Mouse (Mus musculus) cerebellum, adult 11 months (tissue): ENCODE results near the gene Atp8b2.

Experiments used
- DNase-seq: peaks from one replicate; pipeline ENCODE4 v3.0.0; 2022

Atp8b2 gene

DNA sequence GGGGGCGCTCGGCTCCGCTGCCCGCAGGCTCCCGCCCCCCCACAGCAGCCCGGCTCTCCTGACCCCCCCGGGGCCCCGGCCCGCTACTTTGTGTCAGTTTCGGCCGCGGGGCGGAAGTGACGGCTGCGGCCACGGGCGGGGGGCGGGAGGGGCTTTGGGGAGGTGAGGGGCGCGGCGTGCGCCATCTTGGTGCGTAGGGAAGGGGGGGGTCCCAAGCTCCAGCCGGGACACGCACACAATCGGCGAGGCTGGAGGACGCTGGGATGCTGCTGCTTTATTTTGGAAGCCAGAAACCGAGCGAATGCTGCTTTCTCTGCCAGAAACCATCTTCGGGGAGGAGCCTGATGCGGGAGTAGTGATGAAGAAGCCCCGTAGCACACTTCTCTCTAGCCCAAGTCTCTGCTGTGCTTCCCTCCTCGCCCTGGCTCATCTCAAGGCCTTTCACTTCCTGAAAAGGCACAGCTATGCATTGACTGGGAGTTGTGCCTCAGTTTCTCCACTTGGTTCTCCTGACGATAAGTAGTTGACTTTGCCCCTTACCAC lies at the start of gene Atp8b2:
TSS of gene Atp8b2 (minus strand) at position 288 of the 543 bp plus-strand sequence.
- DNase-seq, result peak; percentile 39

DNA sequence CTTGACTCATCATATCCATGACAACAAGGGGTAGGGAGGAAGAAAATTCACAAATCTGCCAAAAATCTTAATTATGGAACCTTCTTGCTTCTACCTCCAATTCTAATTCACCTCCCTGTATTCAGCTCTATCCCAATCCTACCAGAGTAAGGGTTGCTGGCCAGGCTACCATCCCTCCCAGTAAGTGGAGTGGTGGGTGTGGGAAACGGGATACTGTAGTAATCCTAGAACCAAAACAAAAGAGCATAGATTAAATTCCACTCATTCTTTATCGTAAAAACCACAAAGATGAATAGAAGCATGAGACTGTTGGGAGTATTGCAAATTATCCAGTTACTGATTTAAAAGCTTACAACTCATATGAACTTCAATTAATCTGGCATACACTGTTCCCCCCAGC lies 47.0 kb upstream of the Atp8b2 start:
- no peak for DNase-seq

DNA sequence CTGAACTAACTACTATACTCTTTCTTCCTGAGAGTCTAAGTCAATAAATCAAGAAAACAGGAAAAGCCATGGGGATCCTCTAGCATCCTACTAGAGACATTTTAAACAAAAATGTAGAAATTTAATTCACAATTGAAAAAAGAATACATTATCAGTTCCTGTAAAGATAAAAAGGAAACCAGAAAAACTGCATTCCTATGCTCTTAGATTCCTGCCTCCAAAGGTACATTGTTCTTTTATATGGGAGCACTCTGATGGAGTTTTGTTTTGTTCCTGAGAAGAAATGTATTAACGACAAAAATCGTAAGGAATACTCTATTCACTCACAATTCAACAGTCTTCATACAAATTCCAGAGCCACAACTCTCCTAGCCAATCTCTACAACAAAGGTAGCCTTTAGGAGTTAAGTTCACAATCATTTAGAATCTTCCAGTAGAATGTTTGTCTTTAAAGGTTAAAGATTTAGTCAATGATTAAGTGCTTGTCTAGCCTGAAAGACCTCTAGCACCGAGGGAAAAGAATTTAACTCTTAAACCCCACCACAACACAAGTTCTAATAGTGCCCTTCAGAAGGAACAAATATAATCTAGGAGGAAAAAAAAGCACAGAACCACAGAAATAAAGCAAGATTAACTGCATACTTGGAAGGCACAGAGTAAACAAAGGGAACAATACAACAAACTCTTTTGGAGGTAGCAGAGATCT lies 40.9 kb upstream of the Atp8b2 start:
- DNase-seq, result no peak

DNA sequence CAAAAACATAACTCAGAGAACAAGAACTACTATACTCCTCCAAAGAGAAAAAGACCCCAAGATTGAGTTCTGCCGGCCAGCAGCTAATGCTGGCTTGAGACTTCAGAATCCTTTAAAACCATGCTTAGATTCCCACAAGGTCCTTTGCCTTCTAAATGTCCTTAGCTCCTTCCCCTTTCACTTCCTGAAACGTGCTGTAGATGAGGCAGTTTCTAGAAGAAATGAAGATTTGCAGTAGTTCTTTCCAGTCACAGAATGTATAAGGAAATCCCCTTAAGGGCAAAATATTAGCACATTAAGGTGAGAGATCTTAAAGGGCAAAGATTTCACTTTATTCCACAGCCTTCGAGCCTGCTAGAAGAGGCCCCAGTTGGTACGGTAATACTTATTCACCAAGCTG lies 36.5 kb upstream of the Atp8b2 start:
- no peak for DNase-seq

DNA sequence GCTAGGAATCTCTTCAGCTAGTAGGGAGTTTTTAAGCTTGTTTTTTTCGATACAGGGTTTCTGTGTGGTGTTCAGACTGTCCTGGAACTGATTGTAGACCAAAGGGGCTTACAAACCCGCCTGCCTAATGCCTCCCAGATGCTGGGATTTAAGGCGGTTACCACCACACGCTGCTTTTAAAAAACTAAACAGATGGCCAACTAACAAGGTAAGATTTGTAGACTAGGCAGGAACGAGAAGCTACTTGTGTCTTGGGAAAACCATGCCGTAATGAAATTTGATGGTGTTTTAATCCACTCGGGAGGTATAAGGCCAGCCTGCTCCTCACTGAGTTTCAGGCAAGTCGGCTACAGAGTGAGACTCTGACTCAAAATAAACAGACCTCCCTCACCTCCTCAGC lies 35.8 kb upstream of the Atp8b2 start:
- no peak for DNase-seq

DNA sequence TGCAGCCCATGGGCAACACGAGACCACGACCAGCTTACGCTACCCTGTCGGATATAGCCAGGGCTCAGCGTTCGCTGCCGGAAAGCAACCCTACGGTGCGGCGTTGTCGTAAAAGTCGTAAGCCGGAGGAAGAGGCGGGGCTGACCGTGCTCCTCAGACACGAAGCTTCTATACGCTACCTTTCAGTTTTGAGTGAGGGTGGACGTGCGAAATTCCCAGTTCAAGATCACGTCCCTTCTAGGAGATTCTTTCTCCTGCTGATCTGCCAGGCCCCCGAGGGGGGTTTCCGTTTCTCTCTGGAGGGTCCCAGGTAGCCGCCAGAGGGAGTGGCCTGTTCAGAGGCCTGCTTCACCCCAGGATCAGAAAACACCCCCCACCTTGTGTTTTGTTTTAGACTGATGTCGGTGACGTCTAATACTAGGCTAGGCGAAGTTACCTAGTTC lies 35.3 kb upstream of the Atp8b2 start, which contains the start of gene Hax1:
TSS of gene Hax1 (minus strand) at position 169 of the 443 bp plus-strand sequence.
- peak; percentile 89 for DNase-seq

DNA sequence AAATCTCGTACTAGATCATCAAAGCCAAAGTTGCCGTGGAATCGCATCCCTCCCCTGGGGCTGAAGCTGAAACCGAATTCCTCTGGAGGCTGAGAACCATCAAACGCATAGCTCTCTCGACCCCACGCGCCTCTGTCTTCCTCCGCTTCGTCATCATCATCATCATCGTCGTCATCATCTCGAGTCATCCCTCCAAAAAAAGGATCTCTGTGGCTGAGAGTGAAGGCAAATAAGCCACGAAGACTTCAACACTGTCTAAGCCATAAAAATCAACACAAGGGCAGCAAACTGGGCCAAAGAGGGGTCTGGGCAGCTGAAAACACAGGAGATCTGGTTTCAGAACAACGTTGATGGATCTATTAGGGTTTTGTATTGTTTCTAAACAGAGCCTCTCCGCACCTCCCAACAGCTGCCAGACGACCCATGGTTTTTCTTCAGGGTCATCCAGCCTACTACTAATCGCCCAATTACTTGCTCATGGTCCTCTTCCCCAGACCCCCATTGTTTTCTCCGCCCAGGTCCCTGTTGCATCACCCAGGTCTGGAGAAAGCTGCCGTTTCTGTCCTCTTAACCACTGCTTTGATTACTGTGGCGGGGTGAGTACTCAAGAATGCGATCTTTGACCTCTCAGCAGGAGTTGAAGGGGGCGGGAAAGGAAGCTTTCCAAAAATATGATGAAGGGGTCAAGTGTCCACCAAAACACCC lies 34.6 kb upstream of the Atp8b2 start:
- peak; percentile 8 for DNase-seq

DNA sequence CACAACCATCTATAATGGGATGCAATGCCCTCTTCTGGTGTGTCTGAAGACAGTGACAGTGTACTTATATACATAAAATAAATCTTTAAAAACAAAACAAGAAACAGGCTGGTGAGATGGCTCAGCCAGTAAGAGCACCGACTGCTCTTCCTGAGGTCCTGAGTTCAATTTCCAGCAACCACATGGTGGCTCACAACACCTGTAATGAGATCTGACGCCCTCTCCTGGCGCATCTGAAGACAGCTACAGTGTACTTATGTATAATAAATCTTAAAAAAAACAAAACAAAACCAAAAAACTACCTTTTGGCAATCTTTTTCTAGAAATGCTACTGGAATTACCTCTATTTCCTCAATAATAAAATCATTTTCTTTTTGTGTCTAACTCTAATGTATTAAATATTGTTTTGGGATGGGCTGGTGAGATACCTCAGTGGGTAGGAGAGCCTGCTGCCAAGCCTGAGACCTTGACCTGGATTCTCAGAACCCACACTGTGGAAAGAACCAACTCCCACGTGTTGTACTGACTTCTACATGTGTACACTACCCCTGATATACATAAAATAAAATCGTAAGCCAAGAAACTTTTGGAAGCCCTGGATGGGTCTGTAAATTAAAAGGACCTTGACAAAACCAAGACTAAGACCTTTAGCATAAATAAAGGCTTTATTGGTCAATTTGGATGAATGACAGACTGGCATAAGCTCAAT lies 31.7 kb upstream of the Atp8b2 start:
- no peak for DNase-seq

DNA sequence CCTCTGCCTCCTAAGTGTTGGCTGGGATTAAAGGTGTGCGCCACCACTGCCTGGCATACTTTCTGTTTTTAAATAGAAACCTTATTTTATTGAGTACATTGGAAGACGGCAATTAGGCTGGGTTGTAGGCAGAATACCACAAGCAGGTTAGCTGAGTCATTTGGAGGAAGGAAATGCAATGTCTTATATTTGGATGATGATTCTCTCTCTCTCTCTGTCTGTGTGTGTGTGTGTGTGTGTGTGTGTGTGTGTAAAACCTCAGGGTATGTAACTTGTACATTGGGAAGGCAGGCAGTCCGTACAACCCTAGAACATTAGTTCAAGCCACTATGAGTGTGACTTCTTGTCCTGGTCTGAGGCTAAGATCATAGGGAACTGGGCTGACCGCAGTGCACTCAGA lies 24.5 kb upstream of the Atp8b2 start:
- no peak for DNase-seq

DNA sequence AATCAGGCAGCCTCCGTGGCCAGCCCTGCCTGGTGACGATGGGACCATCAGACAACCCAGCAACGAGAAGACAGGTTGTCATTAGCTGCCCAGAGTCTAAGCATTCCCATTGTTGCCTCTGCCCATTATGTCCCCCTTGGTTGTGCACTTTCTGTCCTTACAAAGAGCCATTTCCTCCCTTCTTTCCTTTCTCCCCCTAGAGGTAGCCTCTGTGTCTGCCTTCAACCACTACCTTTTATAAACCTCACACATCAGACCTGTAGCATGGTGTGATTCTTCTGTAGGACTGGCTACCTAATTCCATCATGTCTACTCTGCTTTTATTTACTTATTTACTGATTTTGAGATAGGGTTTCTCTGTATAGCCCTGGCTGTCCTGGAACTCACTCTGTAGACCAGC lies 23.9 kb upstream of the Atp8b2 start:
- DNase-seq, result no peak

DNA sequence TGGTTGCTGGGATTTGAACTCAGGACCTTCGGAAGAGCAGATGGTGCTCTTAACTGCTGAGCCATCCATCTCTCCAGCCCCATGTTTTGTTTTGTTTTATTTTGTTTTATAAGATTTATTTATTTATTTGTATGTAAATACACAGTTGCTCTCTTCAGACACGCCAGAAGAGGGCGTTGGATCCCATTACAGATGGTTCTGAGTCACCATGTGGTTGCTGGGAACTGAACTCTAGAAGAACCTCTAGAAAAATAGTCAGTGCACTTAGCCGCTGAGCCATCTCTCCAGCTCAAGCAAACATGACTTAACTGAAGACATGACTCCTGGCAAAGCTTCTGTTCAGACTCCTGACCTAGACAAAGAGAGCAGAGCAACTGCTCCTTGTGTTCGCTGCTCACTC lies 19.1 kb upstream of the Atp8b2 start:
- no peak for DNase-seq

DNA sequence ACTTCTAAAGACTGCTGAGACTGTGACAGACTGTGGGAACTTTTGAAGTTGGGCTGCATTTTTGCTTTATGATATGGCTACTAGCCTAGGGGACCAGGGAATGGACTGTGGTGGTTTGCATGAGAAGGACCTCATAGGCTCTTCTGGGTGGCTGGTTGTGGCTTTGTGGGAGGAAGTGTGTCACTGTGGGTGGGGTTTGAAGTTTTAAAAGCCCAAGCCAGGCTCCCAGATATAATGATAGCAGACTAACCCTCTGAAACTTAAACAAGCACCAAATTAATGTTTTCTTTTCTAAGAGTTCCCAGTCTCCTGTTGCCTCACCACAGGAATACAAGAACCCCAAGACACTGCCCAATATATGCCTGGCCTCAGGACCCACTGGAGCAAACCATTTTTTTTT lies 13.6 kb upstream of the Atp8b2 start:
- no peak for DNase-seq

DNA sequence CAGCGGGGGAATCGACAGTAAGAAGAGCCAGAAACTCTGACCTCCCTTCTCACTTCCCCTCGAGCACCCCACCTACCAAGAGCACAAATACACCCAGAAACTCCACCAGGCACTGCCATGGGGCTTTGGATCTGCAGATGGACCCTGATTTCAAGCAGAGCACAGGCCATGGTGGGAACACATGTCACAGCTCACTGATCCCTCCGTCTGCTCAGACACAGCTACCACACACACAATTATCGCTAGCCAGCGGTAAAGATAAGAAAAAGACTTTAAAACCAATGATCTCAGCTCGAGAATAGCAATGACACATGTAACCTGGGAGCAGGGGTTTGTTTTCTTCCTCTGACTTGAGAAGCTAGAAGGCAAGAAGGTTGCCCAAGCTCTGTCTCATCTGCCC lies 5.2 kb upstream of the Atp8b2 start:
- DNase-seq, result no peak

DNA sequence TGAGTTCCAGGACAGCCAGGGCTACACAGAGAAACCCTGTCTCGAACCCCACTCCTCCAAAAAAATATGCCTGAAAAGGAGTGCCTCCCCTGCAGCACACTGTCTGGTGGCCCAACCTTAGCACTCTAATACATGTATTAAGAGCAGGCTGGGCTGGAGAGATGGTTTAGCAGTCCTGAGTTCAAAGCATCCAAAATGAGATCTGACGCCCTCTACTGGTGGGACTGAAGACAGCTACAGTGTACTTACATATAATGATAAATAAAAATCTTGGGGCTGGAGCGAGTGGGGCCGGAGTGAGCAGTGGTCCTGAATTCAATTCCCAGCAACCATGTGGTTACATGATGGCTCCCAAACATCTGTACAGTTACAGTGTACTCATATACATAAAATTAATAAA lies 3.6 kb upstream of the Atp8b2 start:
- no peak for DNase-seq

DNA sequence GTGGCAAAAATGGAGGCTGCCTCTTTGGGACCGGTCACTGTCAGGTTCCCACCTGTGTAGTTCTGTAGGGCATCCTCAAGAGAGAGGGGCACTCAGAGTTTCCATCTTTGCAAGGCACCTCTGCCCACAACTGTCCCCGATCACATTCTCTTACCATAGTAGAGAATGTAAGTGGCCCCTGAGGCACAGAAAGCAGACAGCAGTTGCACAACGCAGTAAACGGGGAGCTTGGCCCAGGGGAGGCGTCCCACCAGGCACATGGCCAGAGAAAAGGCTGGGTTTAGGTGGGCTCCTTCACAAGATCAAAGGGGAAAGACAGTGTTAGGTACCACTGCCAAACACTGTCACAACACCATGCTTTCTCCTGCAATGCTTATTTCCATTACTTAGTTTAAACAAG lies 2.7 kb upstream of the Atp8b2 start:
- no peak for DNase-seq

DNA sequence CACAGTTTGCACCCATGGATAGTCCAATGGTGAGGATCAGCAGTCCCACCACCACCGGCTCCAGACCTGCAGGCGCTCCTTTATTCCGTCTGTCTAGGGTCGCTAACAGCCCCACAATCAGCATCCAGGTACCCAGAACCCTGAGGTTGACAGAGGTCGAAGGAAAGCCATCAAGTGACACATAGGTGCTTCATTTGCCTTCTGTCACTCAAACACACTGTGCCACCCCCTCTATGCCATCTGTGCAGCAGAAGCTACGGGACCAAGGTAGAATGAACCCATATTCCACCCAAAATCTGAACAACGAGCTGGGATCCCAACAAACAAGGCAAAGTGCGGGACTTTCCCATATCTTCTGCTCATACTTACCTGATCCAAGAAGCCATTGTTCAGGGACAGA lies 2.2 kb upstream of the Atp8b2 start:
- no peak for DNase-seq

DNA sequence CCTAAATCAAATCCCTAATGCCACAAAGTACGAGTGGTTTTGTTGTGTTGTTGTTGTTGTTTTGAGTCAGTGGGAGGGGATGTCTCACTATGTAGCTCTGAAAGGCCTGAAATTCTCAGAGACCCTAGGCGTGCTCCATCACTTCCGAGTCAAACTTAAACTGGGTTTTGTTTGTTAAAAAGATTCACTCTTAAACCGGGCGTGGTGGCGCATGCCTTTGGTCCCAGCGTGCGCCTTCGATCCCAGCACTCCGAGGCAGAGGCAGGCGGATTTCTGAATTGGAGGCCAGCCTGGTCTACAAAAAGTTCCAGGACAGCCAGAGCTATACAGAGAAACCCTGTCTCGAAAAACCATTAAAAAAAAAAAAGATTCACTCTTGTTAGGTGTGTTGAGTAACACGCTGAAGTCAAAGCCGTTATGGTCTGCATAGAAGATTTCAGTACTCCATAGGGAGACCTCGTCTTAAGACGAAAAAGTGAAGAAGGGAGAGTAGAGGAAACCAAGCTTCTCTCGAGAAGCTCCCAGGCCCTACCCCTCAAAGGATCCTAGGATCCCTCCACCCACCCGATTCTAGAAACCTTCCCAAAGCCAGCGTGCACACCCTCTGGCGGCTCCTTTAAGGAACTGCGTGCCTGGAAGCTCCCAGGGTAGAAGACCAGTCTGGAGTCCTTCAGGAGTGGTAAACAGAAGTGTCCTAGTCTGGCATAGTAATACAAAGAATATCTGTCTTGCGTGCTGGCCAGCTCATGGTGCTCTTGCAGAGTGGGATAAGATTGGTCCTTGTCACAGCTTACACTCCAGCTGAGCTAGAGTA lies 825 bp upstream of the Atp8b2 start:
- DNase-seq, result peak; percentile 51

DNA sequence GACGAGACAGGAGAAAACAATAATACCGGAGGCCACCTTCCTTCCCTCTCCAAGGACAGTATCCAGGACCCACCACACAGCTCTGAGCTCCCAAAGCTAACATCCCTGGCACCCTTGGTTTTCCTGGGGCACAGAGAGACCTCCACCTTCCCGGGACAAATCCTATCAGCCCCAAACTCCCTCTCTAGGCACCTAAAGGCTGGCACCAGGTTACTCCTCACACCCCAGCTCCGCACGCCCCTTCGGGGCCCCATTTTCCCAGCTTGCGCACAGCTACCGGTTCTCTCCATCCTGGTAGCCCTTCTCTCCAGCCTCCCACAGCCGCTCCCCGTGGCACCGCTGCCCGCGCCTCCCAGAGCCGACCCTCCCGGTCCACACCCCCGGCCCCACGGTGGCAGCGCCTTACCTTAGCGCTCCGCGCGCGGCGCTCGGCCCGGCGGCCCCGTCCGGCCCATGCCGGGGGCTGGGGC lies 522 bp downstream of the Atp8b2 start:
- DNase-seq, result peak; percentile 36

DNA sequence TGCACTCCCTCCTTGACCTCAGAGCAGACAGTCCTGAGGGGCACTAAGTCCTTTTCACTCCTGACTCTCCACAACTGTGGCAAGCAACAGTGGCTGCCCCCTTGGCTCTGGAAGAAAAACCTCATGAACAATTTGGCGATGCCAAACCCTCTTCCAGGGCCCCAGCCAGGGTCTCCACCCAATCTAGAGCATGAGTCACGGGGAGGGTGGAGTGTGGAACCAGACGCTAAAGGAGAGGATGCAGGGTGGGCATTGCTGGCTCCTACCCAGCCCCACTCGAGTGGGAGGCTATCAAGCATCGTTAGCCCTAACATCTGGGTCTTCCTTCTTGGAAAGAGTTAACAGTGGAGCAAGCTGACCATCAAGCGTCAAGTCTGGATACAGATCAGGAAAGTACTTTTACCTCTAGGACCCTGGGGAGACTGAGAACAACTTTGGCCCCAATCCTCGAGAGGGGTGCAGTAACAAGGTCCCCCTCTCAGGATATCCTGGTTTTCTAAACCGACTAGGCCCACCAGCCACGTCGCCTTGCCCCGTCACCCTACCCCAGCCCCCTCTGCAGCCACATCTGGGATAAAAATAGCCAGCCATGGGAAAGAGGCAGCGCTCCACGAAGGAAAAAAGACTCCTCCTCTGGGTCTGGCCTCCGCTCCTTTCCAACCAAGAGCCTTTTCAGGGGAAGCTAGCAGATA lies 1.1 kb downstream of the Atp8b2 start:
- DNase-seq, result peak; percentile 24

DNA sequence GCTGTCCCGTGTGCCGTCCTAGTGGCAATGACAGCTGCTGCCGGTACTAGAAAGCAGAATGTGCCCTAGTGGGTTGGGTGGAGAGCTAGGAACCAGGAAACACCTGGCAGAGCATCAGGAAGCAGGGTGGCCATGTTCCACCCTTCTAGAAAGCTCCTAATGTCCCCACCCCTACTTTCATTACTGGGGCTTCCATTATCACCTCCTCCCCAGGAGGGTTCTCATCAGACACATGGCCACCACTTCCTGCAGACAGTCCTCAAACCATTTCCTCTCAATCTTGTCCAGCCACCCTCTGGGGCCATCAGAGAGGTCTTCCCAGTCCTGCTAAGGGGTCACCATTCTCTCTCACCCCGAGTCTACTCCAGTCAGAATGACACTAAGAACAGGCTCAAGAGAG lies 1.9 kb downstream of the Atp8b2 start:
- DNase-seq, result no peak

DNA sequence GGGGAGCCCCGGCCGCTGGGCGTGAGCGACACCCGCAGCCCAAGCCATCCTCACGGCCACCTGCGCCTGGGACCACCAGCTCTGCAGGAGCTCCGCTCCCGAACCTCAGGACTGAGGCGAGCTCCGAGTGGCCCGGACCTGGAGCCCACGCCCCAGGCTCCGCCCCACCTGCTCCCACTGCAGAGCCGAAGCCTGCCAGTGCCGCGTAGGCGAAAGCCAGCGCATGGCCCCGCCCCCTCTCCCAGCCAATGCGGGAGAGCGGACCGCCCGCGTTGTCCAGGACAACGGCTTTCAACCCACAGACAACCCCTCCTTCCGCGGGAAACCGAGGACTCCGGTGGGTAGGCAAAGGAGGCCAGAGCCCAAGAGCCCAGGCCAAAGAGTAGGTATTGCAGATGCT lies 2.8 kb downstream of the Atp8b2 start:
- peak; percentile 93 for DNase-seq

DNA sequence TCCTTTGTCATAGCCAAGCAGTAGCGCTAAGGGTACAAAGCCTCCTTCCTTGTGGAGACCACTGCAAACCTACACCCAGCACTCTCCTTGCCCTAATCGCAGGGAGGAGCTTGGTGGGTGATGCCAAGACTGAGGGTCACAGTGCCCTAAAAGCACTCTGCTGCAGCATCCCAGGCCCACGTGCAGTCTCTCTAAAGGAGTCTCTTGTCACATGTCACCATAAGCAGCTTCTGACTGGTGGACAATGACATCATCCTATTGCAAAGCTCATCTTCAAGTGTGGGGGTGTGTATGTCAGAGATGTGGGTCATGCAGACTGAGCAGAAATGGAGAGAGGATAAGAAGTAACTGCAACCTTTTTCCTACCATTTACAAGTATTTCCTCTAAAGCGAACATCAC lies 3.9 kb downstream of the Atp8b2 start:
- peak; percentile 38 for DNase-seq
